Mouse (Mus musculus) induced T-regulatory cell, adult 2 months (primary cell): Measurements from ENCODE around the gene Tut1.
"Not testable (repeated sequence)": the region's sequence is repeated elsewhere in the genome, so short reads cannot be mapped to it uniquely, and the experiment has no call there.

Experiments
- DNase-seq: peaks from one replicate; pipeline ENCODE4 v3.0.0-alpha.2; 2012; ENCODE audit warnings: low read depth

Gene Tut1

DNA sequence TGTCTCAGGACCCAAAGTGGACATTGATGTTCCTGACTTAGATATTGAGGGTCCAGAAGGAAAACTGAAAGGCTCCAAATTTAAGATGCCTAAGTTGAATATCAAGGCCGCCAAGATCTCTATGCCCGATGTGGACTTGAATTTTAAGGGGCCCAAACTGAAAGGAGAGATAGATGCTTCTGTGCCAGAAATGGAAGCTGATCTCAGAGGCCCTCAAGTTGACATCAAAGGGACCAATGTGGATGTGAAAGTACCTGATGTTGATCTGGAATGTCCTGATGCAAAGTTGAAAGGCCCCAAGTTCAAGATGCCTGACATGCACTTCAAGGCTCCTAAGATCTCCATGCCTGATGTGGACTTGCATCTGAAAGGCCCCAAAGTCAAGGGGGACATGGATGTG is 53.3 kb downstream of the Tut1 start:
- not testable (repeated sequence) for DNase-seq
